Mouse (Mus musculus) neural tube, embryonic 12.5 days (tissue): ENCODE data around the gene Tbx20. TPM values are rescaled to one million over a fixed set of nuclear protein-coding genes. Genes with fewer than 3 reads are reported as not detected.

Source experiments
- ATAC-seq: fragments of 200-750 bp; cut with Nextera tagmentation; 2 replicates; pipeline ENCODE4 v1.8.0; 2017; ENCODE audit warnings: low read depth, mild to moderate bottlenecking, moderate TSS enrichment, moderate library complexity; ENCODE audit not compliant: low FRiP score
- H3K27ac ChIP-seq: fragments of 300-500 bp; sonication (generic); 2 replicates; pipeline ENCODE4 v1.5.1; 2016
- H3K27me3 ChIP-seq: fragments of 300-500 bp; sonication (generic); replicated peaks from 2 replicates; pipeline ENCODE4 v1.6.1; 2016; ENCODE audit warnings: mild to moderate bottlenecking
- H3K36me3 ChIP-seq: fragments of 300-500 bp; sonication (generic); 2 replicates; pipeline ENCODE4 v1.6.1; 2016; ENCODE audit warnings: mild to moderate bottlenecking
- H3K4me1 ChIP-seq: fragments of 300-500 bp; sonication (generic); 2 replicates; pipeline ENCODE4 v1.6.1; 2016
- H3K4me2 ChIP-seq: fragments of 300-500 bp; sonication (generic); replicated peaks from 2 replicates; pipeline ENCODE4 v1.6.1; 2016; ENCODE audit warnings: mild to moderate bottlenecking
- H3K4me3 ChIP-seq: fragments of 300-500 bp; sonication (generic); 2 replicates; pipeline ENCODE4 v1.5.1; 2016
- H3K9ac ChIP-seq: fragments of 300-500 bp; sonication (generic); 2 replicates; pipeline ENCODE4 v1.6.1; 2016; ENCODE audit warnings: mild to moderate bottlenecking
- H3K9me3 ChIP-seq: fragments of 300-500 bp; sonication (generic); 2 replicates; pipeline ENCODE4 v1.6.1; 2016; ENCODE audit warnings: mild to moderate bottlenecking
- WGBS: fragments of 180-500 bp; shearing (Covaris S2); methylation state at CpG from one replicate; pipeline ENCODE4 v1.1.7; 2016; 5-methylcytosine and 5-hydroxymethylcytosine counted together
- polyA plus RNA-seq: library from polyadenylated mRNA; unstranded; fragments of >200 nt; fragmentation: Nextera tagmentation; extraction: Ambion mirVana; gene quantifications from 2 replicates; pipeline ENCODE4 v1.2.1, GENCODE M21; 2016

The Tbx20 gene
- polyA plus RNA-seq, 1 experiment from 2014 or later = 0.15 TPM

DNA sequence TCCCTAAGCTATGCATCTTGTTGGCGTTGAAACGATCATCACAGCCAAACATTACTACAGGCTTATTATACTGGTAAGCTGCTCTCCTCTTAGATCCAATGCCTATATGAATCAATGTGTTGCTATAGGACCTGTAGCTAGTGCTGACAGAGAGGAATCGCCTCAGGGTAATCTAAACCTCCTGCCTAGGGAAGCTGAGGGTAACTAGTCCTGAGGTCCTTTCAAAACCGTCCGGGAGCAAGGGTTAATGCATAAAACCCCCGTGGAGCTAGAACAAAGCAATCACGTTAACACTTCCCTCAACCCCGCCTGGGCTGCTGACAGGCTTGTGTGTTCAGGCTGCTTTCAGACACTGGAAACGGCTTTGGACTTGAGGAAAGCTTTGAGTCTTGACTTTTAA, 2.4 kb upstream of the Tbx20 start:
- Histone ChIP-seq H3K36me3 (no peaks in the 10 kb centered on the region), H3K27me3 (peaks cover 93% of the 10 kb centered on the region), H3K9me3 (no peaks in the 10 kb centered on the region), H3K4me3 (no peak overlapping the region), H3K4me2 (no peak overlapping the region), H3K4me1 (peaks cover 26% of the 10 kb centered on the region), H3K9ac (no peak overlapping the region), H3K27ac (no peak overlapping the region)
- no peak for ATAC-seq
- WGBS = 0% methylated on average over 9 of the region's 9 CpGs

DNA sequence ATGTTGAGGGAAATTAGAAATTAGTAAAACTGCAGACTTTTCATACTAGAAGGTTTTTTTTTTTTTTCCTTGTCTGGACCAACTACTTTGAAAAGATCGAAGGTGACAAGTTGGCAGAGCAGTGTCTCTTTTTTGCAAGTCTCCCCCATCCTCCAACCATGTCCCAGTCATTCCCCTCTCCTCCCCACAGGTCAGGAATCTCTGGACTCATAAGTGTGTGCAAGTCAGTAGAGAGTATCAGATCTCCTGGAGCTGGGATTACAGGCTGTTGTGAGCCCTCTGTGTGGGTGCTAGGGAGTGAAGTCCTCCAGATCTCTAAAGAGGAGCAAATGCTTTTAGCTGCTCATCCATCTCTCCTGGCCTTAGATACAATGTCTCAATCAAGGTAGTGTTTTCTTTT, 1.5 kb upstream of the Tbx20 start:
- Histone ChIP-seq H3K9me3 (no peaks in the 10 kb centered on the region), H3K9ac (no peak overlapping the region), H3K27me3 (peaks cover 93% of the 10 kb centered on the region), H3K4me1 (peaks cover 20% of the 10 kb centered on the region), H3K4me2 (no peak overlapping the region), H3K27ac (no peak overlapping the region), H3K4me3 (no peak overlapping the region), H3K36me3 (no peaks in the 10 kb centered on the region)
- no peak for ATAC-seq
- 16% methylated on average over 1 of the region's 1 CpGs for WGBS

- H3K36me3 ChIP-seq = no peaks in the 10 kb centered on the region
- no peak overlapping the region for H3K4me2 ChIP-seq
- H3K4me1 ChIP-seq = peaks cover 23% of the 10 kb centered on the region
- under 1% methylated on average over 9 of the region's 9 CpGs for WGBS
- H3K9ac ChIP-seq = no peak overlapping the region
- no peak for ATAC-seq
- peaks cover 92% of the 10 kb centered on the region for H3K27me3 ChIP-seq
- H3K9me3 ChIP-seq = no peaks in the 10 kb centered on the region
- H3K4me3 ChIP-seq = no peak overlapping the region
- H3K27ac ChIP-seq = no peak overlapping the region
These were observed 898 bp upstream of the Tbx20 start for GRCm38 (mm10) chr9:24775001-24775400.

DNA sequence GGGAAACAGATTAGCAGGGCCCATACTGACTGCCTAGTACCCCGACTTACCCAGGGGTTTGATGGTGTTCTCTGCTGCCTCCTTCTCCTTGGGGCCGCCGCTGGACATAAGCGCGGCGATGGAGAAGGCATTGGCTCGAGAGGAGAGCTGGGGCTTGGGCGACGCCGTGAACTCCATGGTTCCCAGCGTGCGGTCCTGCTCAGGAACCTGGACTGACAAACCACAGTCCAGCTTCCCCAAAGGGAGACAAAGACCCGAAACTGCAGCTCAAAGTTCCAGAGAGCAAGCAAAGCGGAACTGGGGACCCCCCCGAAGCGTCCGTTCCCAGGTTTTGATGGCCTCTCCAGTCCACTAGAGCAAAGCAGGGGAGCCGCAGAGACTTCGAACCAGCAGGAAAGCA, 434 bp downstream of the Tbx20 start:
- peak overlapping the region; percentile 57 for H3K4me2 ChIP-seq

GRCm38 (mm10) chr9:24773171-24773570, 932 bp downstream of the Tbx20 start:
- WGBS = 2% methylated on average over 9 of the region's 9 CpGs
- no peak overlapping the region for H3K27ac ChIP-seq
- no peak overlapping the region for H3K4me3 ChIP-seq
- H3K4me2 ChIP-seq = peak overlapping the region; percentile 57; the same call in 1 of the 2 replicates
- H3K27me3 ChIP-seq = peaks cover 88% of the 10 kb centered on the region
- no peaks in the 10 kb centered on the region for H3K36me3 ChIP-seq
- H3K9me3 ChIP-seq = no peaks in the 10 kb centered on the region
- ATAC-seq = no peak
- no peak overlapping the region for H3K9ac ChIP-seq
- peaks cover 24% of the 10 kb centered on the region for H3K4me1 ChIP-seq

More for the DNA sequence above, 434 bp downstream of the Tbx20 start:
- peaks cover 24% of the 10 kb centered on the region for H3K4me1 ChIP-seq
- peak overlapping the region; percentile 20 for H3K4me3 ChIP-seq
- 0 out of 2 replicates have a peak, but pooled peaks have one; percentile 11 for ATAC-seq
- H3K36me3 ChIP-seq = no peaks in the 10 kb centered on the region
- no peak overlapping the region for H3K27ac ChIP-seq
- under 1% methylated on average over 19 of the region's 19 CpGs for WGBS
- peaks cover 87% of the 10 kb centered on the region for H3K27me3 ChIP-seq
- H3K9me3 ChIP-seq = no peaks in the 10 kb centered on the region
- no peak overlapping the region for H3K9ac ChIP-seq

DNA sequence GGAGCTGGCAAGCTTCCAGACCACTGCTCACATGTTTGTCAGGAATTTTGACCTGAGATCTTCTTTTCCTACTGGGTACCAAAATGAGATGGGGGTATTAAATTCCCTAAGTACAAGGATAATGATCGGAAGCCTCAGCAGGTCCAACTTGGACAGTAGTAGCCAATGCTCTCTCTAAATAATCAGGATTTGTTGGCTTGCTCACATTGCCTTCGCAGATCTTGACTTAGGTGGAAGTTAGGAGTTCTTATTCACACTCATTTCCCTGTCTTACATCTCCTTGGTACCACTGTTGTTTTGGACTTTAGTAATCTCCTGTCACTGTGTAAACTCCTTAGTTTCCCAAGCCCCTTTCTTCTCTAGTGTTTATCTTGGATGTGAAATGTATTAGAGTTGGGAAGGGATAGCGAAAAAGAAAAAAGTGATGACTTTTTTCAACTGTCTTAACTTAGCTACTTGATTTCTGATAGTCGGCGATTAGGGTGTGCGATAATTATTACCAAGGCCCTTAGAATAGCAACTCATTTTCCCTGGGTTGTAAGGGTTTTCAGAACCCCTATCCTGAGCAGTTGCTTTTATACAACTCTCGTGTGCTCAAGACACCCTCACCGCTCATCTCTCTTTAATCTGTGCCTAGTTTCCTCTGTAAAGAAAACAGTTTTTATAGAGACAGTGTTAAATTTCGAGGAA, 1.5 kb downstream of the Tbx20 start:
- Histone ChIP-seq H3K27ac (no peak overlapping the region), H3K9ac (no peak overlapping the region), H3K36me3 (no peaks in the 10 kb centered on the region), H3K4me1 (peaks cover 18% of the 10 kb centered on the region), H3K27me3 (peaks cover 87% of the 10 kb centered on the region), H3K4me2 (no peak overlapping the region), H3K4me3 (no peak overlapping the region), H3K9me3 (no peaks in the 10 kb centered on the region)
- no peak for ATAC-seq
- WGBS = 5% methylated on average over 9 of the region's 9 CpGs

- Histone ChIP-seq H3K36me3 (no peaks in the 10 kb centered on the region), H3K9ac (no peak overlapping the region), H3K4me3 (no peak overlapping the region), H3K9me3 (no peaks in the 10 kb centered on the region), H3K27ac (no peak overlapping the region), H3K4me2 (no peak overlapping the region), H3K27me3 (peaks cover 83% of the 10 kb centered on the region), H3K4me1 (peaks cover 17% of the 10 kb centered on the region)
- no peak for ATAC-seq
- WGBS = 13% methylated on average over 4 of the region's 4 CpGs
These were observed 2.4 kb downstream of the Tbx20 start for GRCm38 (mm10) chr9:24771713-24772112.

DNA sequence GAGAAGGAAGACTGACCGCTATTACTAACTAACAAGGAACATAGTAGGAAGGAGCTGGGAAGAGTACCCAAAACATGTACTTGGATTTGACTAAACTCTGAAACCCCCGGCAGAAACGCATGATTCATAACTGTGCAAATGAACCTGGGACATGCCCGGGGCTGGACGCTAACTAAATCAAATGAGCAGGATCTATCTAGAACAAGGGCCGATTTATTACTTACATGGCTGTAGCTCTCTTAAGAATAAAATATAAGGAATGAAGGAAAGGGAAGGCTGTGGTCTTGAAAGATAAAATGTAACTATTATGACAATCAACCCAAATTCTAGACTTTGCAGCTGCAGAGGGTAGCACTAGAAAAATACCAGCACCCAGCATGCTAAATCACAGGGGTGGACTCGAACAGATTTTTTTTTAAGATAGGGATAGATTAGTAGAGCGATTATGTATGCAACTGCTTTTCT, 3.1 kb downstream of the Tbx20 start:
- H3K4me2 ChIP-seq = no peak overlapping the region
- ATAC-seq = no peak
- 0 out of 2 replicates have a peak overlapping the region, but pooled peaks have one; percentile 13 for H3K4me3 ChIP-seq

GRCm38 (mm10) chr9:24770149-24770940, 3.8 kb downstream of the Tbx20 start:
- no peak overlapping the region for H3K27ac ChIP-seq
- no peaks in the 10 kb centered on the region for H3K36me3 ChIP-seq
- under 1% methylated on average over 41 of the region's 41 CpGs for WGBS
- H3K4me2 ChIP-seq = peak overlapping the region; percentile 41
- H3K9ac ChIP-seq = no peak overlapping the region
- H3K27me3 ChIP-seq = peaks cover 77% of the 10 kb centered on the region
- peak overlapping the region; percentile 13; the same call in 1 of the 2 replicates for H3K4me3 ChIP-seq
- peaks cover 17% of the 10 kb centered on the region for H3K4me1 ChIP-seq
- no peaks in the 10 kb centered on the region for H3K9me3 ChIP-seq
- no peak for ATAC-seq

More for the DNA sequence above, 3.1 kb downstream of the Tbx20 start:
- Histone ChIP-seq H3K27ac (no peak overlapping the region), H3K9me3 (no peaks in the 10 kb centered on the region), H3K9ac (no peak overlapping the region), H3K36me3 (no peaks in the 10 kb centered on the region), H3K27me3 (peaks cover 79% of the 10 kb centered on the region), H3K4me1 (peaks cover 17% of the 10 kb centered on the region)
- 4% methylated on average over 8 of the region's 8 CpGs for WGBS

- no peaks in the 10 kb centered on the region for H3K36me3 ChIP-seq
- H3K4me2 ChIP-seq = no peak overlapping the region
- H3K9ac ChIP-seq = no peak overlapping the region
- no peak overlapping the region for H3K4me3 ChIP-seq
- H3K9me3 ChIP-seq = no peaks in the 10 kb centered on the region
- H3K4me1 ChIP-seq = peaks cover 17% of the 10 kb centered on the region
- 1% methylated on average over 9 of the region's 9 CpGs for WGBS
- ATAC-seq = no peak
- no peak overlapping the region for H3K27ac ChIP-seq
- peaks cover 75% of the 10 kb centered on the region for H3K27me3 ChIP-seq
These were observed 4.5 kb downstream of the Tbx20 start for GRCm38 (mm10) chr9:24769611-24770010.

GRCm38 (mm10) chr9:24767056-24767455, 7.0 kb downstream of the Tbx20 start:
- Histone ChIP-seq H3K27me3 (peaks cover 54% of the 10 kb centered on the region), H3K4me2 (no peak overlapping the region), H3K36me3 (no peaks in the 10 kb centered on the region), H3K27ac (no peak overlapping the region), H3K9me3 (no peaks in the 10 kb centered on the region), H3K4me1 (peaks cover 7% of the 10 kb centered on the region), H3K9ac (no peak overlapping the region), H3K4me3 (no peak overlapping the region)
- ATAC-seq = no peak
- WGBS = 36% methylated on average over 3 of the region's 3 CpGs

- Histone ChIP-seq H3K27me3 (peaks cover 39% of the 10 kb centered on the region), H3K4me3 (no peak overlapping the region), H3K4me1 (peaks cover 6% of the 10 kb centered on the region), H3K9me3 (no peaks in the 10 kb centered on the region), H3K4me2 (no peak overlapping the region), H3K9ac (no peak overlapping the region), H3K27ac (no peak overlapping the region), H3K36me3 (no peaks in the 10 kb centered on the region)
- WGBS = 42% methylated on average over 4 of the region's 4 CpGs
- ATAC-seq = no peak
These were observed 8.5 kb downstream of the Tbx20 start for GRCm38 (mm10) chr9:24765572-24765971.
